14 mouse cellular contexts compared by ENCODE assay signal in genomic region chr16:94059820-94060219, GRCm38 (mm10). TPM values are rescaled to one million over a fixed set of nuclear protein-coding genes. Genes with fewer than 3 reads are reported as not detected.
DNase-seq lines count a peak whose midpoint lies in the region; ATAC-seq and TF ChIP-seq lines count a peak whose summit lies in the region.
"Had no signal": no experiment of that assay in that cellular context is flagged by ENCODE, and none has a peak within 500 bp of the region (broad histone marks: within the 10 kb centered on the region; RNA-seq: fewer than 3 reads in every experiment).

No protein-coding gene starts in this region.

- no peak overlapping the region for H3K4me3 ChIP-seq in limb, embryonic 14.5 days (replicated peaks; ENCODE audit: low read length)

- no peaks in the 10 kb centered on the region for H3K27me3 ChIP-seq in limb, embryonic 14.5 days (ENCODE audit: control insufficient read depth, insufficient read depth, low read length)

- no peak overlapping the region for H3K9ac ChIP-seq in limb, embryonic 14.5 days (ENCODE audit: low read depth, low read length, severe bottlenecking)

- ATAC-seq in limb, embryonic 14.5 days (ENCODE audit: low FRiP score, low read depth) = peak; percentile 55; the same call in 1 of the 2 replicates

- peak; percentile 43 for DNase-seq in kidney, adult 11 months
- DNase-seq in kidney, adult 8-10 months = no peak
- peak; percentile 43 for DNase-seq in embryo, embryonic 9.5 days (ENCODE audit: extremely low spot score)
- DNase-seq in kidney, adult 18-20 months = peak; percentile 19
- no peak for DNase-seq in limb, embryonic 14.5 days (ENCODE audit: low spot score)
- DNase-seq in liver = no peak
- DNase-seq in left cerebral cortex, adult 8-10 months (ENCODE audit: low spot score in 2 of 2) = no peak
- DNase-seq: adrenal gland, adult 8-10 months; lung, postnatal 4 days had no signal

- no peak for TF ChIP-seq POLR2A in limb, embryonic 14.5 days (IDR thresholded peaks at IDR 0.05; ENCODE audit: borderline replicate concordance, extremely low read depth, insufficient read depth, insufficient read length)

- no peaks in the 10 kb centered on the region for H3K9me3 ChIP-seq in limb, embryonic 14.5 days (ENCODE audit: control insufficient read depth, low read length)

- H3K4me1 ChIP-seq in limb, embryonic 14.5 days (ENCODE audit: control insufficient read depth, insufficient read depth, low read length) = 0 out of 2 replicates have a peak, but pooled peaks cover 3% of the 10 kb centered on the region

- WGBS in limb, embryonic 14.5 days = 12% methylated on average over 9 of the region's 9 CpGs

- no peak overlapping the region for H3K27ac ChIP-seq in limb, embryonic 14.5 days (replicated peaks; ENCODE audit: low read depth, low read length)

- no peak overlapping the region for H3K4me2 ChIP-seq in limb, embryonic 14.5 days (replicated peaks; ENCODE audit: low read depth, low read length, severe bottlenecking)

- H3K36me3 ChIP-seq in limb, embryonic 14.5 days (ENCODE audit: control insufficient read depth, insufficient read depth, low read length) = no peaks in the 10 kb centered on the region

RNA-seq across cellular contexts. Expression of gene Sim2, which starts 24.9 kb away (rescaled TPM):
- polyA plus RNA-seq in limb, embryonic 14.5 days (2012; rRNA removed) = 5.9 and 7.0 TPM in 2 replicates
- polyA plus RNA-seq in limb, embryonic 14.5 days (2014; fragmentation: Nextera tagmentation; extraction: Ambion mirVana) = 0.97 and 1.4 TPM in 2 replicates
- under 1 TPM in 2 of 4 experiments, not detected in 2; 0.09 to 0.25 TPM for total RNA-seq in left cerebral cortex, adult 8-10 months (2022)
- total RNA-seq: adrenal gland, adult 8-10 months; heart, postnatal 25 days; left cerebral cortex, postnatal 25 days; MEL had no signal
- polyA plus RNA-seq: large intestine, adult 2 months; small intestine, adult 2 months had no signal

RNA-seq across cellular contexts. Expression of gene Cldn14, which starts 51.2 kb away (rescaled TPM):
- polyA plus RNA-seq in limb, embryonic 14.5 days (2012; rRNA removed) = not detected in 2 replicates
- polyA plus RNA-seq in limb, embryonic 14.5 days (2014; fragmentation: Nextera tagmentation; extraction: Ambion mirVana) = not detected in 2 replicates
- total RNA-seq in left cerebral cortex, adult 8-10 months (2022) = 1 to 10 TPM in 2 of 4 experiments, under 1 TPM in 2; 0.59 to 1.5 (median 1.1) TPM
- total RNA-seq: adrenal gland, adult 8-10 months; heart, postnatal 25 days; MEL had no signal

Comparison
In these comparisons a context has a peak if more than half of its experiments do, and no peak if none do; other contexts are left out.
1. DNase-seq: peak in kidney, adult 11 months (single experiment), embryo, embryonic 9.5 days (single experiment) and kidney, adult 18-20 months (single experiment); none in kidney, adult 8-10 months (0 of 2), limb, embryonic 14.5 days (single experiment), liver (single experiment) and left cerebral cortex, adult 8-10 months (0 of 2).